Mouse (Mus musculus) cerebellum, adult 2 months (tissue): ENCODE results near the gene Hibch.

Experiments
- CTCF ChIP-seq: fragments of 200-500 bp; IDR thresholded peaks from 2 replicates; pipeline ENCODE4 v1.5.1; 2011; ENCODE audit warnings: low read depth, mild to moderate bottlenecking, control low read depth, low read length, moderate library complexity, borderline replicate concordance; ENCODE audit not compliant: insufficient read depth
- POLR2A ChIP-seq: fragments of 200-500 bp; IDR thresholded peaks from 2 replicates; pipeline ENCODE4 v1.6.1; 2011; ENCODE audit warnings: low read length, control low read depth, borderline replicate concordance; ENCODE audit not compliant: insufficient read depth

- TF ChIP-seq CTCF = no peak
- TF ChIP-seq POLR2A = no peak
Observed at GRCm38 (mm10) chr1:52964581-52964980, 119.9 kb downstream of the Hibch start.
